Mouse (Mus musculus): ENCODE results near the gene Mrpl43.
"Not testable (repeated sequence)": the region's sequence is repeated elsewhere in the genome, so short reads cannot be mapped to it uniquely, and the experiment has no call there.

Mrpl43 gene

GRCm38 (mm10) chr19:45005957-45006712 lies at the start of gene Mrpl43:
Mrpl43 (minus strand) TSS chr19:45006442.
- in situ Hi-C loops (cut with MboI, MseI), result loop anchor here (5.0 kb wide), 1 partner anchor 74 kb away; the partner anchor contains the start of gene Slf2

DNA sequence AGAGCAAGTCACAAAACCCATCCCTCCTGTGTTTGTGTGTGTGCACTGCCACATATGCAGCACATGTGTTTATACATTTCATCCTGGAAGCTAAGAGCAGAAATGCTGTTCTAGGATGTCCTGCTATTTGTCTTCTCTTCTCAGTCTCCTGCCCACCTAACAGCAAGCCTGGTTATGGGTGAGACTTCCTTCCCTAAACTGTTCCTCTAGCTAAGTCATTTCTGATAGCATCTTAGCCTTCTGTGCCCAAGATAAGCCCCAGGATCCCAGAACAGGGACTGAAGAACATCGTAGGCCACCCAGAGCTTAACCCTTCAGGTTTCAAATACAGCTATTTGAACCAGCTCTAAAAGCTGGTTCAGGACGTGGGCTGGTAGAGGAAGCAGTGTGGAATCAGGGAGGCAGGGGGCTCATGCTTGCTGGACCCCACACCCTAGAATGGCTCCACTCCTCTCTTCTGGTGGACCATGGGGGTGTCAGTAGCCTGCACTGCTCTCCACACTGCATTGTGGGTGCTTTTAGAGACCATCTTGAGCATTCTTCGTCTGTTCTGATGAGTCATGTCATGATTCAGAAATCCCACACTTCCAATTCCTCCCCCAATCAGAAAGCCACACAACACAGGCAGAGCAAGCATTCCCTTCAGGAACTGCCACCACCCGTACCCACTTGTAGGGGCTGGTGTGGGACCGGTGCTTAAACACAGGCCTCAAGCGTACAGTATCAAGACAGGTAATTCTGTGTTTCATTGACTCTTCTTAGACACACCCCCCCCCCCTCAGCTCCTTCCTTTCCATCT lies 48.8 kb upstream of the Mrpl43 start:
- in situ Hi-C loops (cut with MboI, MseI), result no loop called here

- in situ Hi-C loops (cut with MboI, MseI), result no loop called here
Measured at GRCm38 (mm10) chr19:45053451-45053850, 47.2 kb upstream of the Mrpl43 start.

- in situ Hi-C loops (cut with MboI, MseI), result no loop called here
Measured at GRCm38 (mm10) chr19:45049523-45049922, 43.3 kb upstream of the Mrpl43 start.

- in situ Hi-C loops (cut with MboI, MseI), result no loop called here
Measured at GRCm38 (mm10) chr19:45048644-45049365, 42.6 kb upstream of the Mrpl43 start.

DNA sequence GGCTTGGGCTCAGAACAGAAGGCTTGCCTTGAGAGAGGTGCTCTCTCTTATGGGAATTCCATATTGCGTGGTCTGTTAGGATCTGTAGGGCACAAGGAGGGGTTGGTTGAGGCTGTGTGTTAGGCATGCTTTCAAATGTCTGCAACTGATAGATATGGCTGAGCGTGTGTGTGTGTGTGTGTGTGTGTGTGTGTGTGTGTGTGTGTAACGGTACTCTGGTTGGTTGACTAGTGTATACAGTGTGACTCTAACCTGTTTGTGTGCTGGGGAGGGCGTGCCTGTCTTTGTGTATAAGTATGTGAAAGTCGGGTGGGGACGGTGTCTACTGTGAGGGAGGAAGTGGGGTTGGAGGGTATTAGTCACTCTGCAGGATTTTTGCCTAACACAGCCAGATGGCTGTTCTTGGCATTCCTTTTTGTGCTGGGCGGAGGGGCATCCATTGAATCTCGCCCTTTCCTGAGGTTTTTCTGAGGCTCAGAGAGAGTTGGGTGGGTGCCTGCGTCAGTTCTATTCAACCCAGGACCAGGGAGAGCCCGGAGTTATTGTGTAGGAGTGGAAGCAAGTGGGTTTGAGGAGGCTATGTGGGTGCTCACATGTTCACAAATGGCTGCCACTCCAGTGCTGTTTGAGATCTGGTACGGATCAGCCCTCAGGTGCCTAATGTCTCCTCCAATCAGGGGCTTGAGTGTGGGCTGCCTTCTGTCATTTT lies 41.8 kb upstream of the Mrpl43 start:
- in situ Hi-C loops (cut with MboI, MseI), result no loop called here

DNA sequence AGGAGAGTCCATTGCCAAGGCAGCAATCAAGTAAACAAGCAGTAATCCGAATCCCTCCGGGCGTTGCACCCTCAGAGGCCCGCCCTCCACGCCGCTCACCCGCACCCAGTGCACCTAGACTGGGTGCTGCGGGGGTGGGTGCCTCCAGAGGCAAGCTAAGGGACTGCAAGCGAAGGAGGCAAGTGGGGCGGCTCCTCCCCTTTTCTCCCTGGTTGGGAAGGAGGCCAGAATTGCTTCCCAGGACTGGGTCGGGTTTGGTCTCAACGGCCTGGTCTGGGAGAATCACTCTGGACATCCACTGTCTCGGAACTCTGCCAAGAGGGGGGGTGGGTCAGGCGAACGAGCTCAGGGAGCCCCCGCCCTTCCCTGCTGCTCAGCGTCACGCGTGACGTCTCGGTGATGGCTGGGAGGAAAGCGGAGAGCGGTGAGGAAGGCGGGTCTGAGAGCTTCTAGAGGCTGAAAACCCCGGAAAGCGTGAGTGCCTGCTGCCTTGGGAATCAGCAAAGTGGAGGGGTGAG lies 41.2 kb upstream of the Mrpl43 start, which contains the start of gene Sfxn3:
TSS of gene Sfxn3 (plus strand) at position 87 of the 518 bp plus-strand sequence.
- in situ Hi-C loops (cut with MboI, MseI), result no loop called here

DNA sequence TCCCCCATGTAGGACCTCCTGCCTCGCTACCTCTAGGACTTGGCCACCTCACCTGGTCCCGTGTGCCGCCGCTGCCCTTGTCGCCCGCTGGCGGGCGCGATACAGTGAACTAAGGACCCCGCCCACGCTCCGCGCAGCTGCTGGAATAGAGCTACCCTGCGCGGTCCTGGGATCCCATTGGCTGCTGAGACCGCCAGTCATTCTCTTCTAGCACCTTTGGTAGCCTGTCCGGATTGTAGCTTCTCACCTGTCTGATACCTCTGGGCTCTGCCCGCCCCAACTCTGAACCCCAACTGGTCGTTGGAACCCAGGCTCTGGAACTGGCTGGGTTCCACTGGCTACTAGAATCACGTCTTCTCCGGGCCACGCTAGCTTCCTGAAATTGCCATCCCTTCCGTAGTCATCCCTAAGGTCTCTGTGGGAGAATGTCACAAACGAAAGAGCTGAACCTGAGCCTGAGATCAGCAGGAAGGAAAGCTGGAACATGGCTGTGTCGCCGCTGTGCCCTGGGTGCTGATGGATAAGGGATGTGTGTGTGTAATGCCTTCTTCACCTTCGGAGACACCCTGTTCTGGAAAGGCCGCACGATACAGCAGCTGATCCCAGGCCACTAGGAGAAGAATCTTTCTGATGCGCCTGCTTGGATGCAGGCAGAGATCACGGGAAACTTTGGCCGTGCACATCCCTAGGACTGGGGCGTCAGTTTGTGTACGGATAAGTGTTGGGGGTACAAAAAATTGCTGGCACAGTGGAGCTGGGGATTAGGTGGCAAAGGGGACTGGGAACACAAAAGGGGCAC lies 40.5 kb upstream of the Mrpl43 start:
- in situ Hi-C loops (cut with MboI, MseI), result no loop called here

DNA sequence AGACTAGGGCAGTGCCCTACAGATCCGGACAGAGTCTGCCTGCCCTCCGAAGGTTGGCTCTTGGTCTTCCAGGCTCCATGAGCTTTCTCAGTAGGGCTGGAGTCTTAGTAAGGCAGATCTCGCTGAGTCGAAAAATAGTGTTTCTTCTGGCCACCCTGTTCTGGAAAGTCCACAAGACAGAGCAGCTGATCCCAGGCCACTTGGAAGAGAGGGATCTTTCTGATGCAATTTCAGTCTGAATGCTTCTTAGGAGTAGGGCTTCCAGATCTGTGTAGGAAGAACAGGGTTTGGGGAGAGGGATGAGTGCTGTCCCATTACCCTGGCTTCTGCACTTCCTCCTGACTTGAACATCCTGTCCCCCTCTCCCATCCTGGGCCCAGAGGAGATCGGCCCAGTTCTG lies 39.4 kb upstream of the Mrpl43 start, which contains the start of gene Pdzd7:
TSS of gene Pdzd7 (minus strand) at position 67 of the 400 bp plus-strand sequence.
- in situ Hi-C loops (cut with MboI, MseI), result no loop called here

GRCm38 (mm10) chr19:45045236-45045635 lies 39.0 kb upstream of the Mrpl43 start:
- in situ Hi-C loops (cut with MboI, MseI), result no loop called here

- in situ Hi-C loops (cut with MboI, MseI), result no loop called here
Measured at GRCm38 (mm10) chr19:45044389-45044927, 38.2 kb upstream of the Mrpl43 start.

DNA sequence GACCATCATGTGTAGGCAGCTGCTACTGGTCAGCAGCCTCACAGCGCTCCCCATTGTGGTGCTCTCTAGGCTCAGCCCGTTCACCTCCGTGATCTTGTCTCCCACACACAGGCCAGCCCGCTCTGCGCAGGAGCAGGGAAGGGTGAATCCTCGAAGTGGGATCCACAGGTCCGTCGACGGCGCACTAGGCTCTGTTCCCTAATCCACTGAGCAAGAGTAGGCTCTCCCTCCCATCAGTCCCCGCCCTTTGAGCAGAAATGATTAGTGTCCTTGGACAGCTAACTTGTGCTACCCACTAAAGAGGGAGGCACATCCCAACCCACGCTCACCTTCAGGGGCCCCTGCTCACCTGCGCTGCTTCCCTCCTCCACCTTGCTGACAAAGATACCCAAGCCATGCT lies 34.0 kb upstream of the Mrpl43 start:
- in situ Hi-C loops (cut with MboI, MseI), result no loop called here

DNA sequence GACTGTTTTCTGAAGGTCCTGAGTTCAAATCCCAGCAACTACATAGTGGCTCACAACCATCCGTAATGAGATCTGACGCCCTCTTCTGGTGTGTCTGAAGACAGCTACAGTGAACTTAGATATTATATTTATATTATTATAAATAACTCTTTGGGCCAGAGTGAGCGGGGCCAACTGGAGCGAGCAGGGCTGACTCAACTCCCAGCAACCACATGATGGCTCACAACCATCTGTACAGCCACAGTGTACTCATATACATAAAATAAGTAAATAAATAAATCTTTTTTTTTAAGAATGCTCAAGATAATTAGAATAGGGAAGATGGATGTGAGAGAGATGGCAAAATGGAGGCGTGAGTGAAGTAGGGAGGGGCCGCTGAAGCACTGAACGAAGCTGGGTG lies 32.0 kb upstream of the Mrpl43 start:
- in situ Hi-C loops (cut with MboI, MseI), result not testable (repeated sequence)

- in situ Hi-C loops (cut with MboI, MseI), result no loop called here
Measured at GRCm38 (mm10) chr19:45036867-45037266, 30.6 kb upstream of the Mrpl43 start.

GRCm38 (mm10) chr19:45032570-45033332 lies 26.5 kb upstream of the Mrpl43 start:
- in situ Hi-C loops (cut with MboI, MseI), result no loop called here

GRCm38 (mm10) chr19:45031780-45032179 lies 25.5 kb upstream of the Mrpl43 start:
- in situ Hi-C loops (cut with MboI, MseI), result no loop called here

DNA sequence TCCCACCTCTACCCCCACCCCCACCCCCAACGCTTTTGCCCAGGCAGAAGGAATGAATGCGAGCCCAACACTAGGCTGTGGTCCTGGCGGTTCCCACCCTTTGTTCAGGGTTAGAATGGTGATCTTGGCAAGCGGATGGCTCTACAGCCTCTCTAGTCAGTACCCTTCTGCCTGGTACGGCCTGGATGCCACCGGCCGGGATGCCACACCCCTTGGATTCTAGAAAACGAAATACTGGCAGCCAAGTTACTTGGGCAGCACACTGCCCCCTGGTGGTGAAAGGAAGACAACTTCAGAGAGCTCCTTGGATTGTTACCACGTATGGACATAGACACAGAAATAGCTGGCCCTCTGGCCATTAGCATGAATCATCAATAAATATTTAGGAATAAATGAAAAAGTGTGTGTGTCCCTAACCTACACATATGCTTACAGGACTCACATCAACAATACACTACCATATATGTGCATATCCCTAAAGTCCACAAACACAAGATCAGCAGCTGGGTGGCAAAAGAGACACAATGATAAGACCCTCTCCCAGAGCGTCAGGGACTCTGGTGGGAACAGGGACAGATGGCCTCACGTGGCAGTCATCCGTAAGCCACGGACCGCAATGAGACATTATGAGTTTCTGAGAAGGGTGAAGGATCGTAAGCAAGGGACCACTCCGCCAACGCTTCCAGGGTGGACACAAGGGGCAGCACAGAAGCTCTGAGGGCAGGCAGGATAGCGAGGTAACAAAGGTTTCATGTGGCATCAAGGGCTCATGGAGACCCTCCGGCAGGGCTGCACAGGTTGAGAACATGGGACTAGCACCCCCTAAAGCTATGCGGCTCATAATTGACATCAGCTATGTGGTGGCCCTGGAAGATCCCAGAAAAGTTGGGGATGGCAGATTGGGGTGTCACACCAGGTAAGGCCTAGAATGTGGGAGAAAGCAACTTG lies 24.8 kb upstream of the Mrpl43 start:
- in situ Hi-C loops (cut with MboI, MseI), result no loop called here

- in situ Hi-C loops (cut with MboI, MseI), result no loop called here
Measured at GRCm38 (mm10) chr19:45030111-45030510, 23.9 kb upstream of the Mrpl43 start.
